Mouse (Mus musculus) kidney, embryonic 15.5 days (tissue): ENCODE data around the gene Med11. TPM values are rescaled to one million over a fixed set of nuclear protein-coding genes. Genes with fewer than 3 reads are reported as not detected.
"Not testable (repeated sequence)": the region's sequence is repeated elsewhere in the genome, so short reads cannot be mapped to it uniquely, and the experiment has no call there.

ENCODE experiments used
- ATAC-seq: fragments of 200-750 bp; cut with Nextera tagmentation; replicated peaks from 2 replicates; pipeline ENCODE4 v1.8.0; 2017; ENCODE audit warnings: moderate TSS enrichment; ENCODE audit not compliant: low FRiP score
- H3K27ac ChIP-seq: fragments of 300-500 bp; sonication (generic); 2 replicates; pipeline ENCODE4 v1.5.1; 2015; ENCODE audit warnings: mild to moderate bottlenecking, inconsistent platforms
- H3K27me3 ChIP-seq: fragments of 300-500 bp; sonication (generic); 2 replicates; pipeline ENCODE4 v1.6.1; 2015; ENCODE audit warnings: inconsistent platforms
- H3K36me3 ChIP-seq: fragments of 300-500 bp; sonication (generic); 2 replicates; pipeline ENCODE4 v1.6.1; 2015; ENCODE audit warnings: inconsistent platforms
- H3K4me1 ChIP-seq: fragments of 300-500 bp; sonication (generic); 2 replicates; pipeline ENCODE4 v1.6.1; 2015; ENCODE audit warnings: inconsistent platforms
- H3K4me2 ChIP-seq: fragments of 300-500 bp; sonication (generic); 2 replicates; pipeline ENCODE4 v1.6.1; 2015; ENCODE audit warnings: moderate library complexity, mild to moderate bottlenecking, inconsistent platforms
- H3K4me3 ChIP-seq: fragments of 300-500 bp; sonication (generic); replicated peaks from 2 replicates; pipeline ENCODE4 v1.5.1; 2015; ENCODE audit warnings: mild to moderate bottlenecking, inconsistent platforms
- H3K9ac ChIP-seq: fragments of 300-500 bp; sonication (generic); 2 replicates; pipeline ENCODE4 v1.6.1; 2015; ENCODE audit warnings: mild to moderate bottlenecking, inconsistent platforms
- H3K9me3 ChIP-seq: fragments of 300-500 bp; sonication (generic); replicated peaks from 2 replicates; pipeline ENCODE4 v1.6.1; 2016; ENCODE audit warnings: inconsistent platforms
- WGBS: fragments of 180-500 bp; shearing (Covaris S2); methylation state at CpG from one replicate; pipeline ENCODE4 v1.1.7; 2015; ENCODE audit warnings: mixed read lengths; 5-methylcytosine and 5-hydroxymethylcytosine counted together
- polyA plus RNA-seq: library from polyadenylated mRNA; unstranded; fragments of >200 nt; fragmentation: Nextera tagmentation; extraction: Ambion mirVana; gene quantifications from 2 replicates; pipeline ENCODE4 v1.2.1, GENCODE M21; 2015

Gene Med11
- polyA plus RNA-seq, 1 experiment from 2014 or later: 42.0 TPM

GRCm38 (mm10) chr11:70450926-70451325, 793 bp upstream of the Med11 start:
- 85% methylated on average over 2 of the region's 2 CpGs for WGBS
- Histone ChIP-seq H3K9me3 (no peaks in the 10 kb centered on the region), H3K4me3 (no peak overlapping the region), H3K27ac (no peak overlapping the region), H3K27me3 (no peaks in the 10 kb centered on the region), H3K9ac (no peak overlapping the region), H3K4me2 (no peak overlapping the region), H3K36me3 (peaks cover 8% of the 10 kb centered on the region), H3K4me1 (peaks cover 21% of the 10 kb centered on the region)
- no peak for ATAC-seq

- WGBS: 86% methylated on average over 9 of the region's 9 CpGs
- no peak overlapping the region for H3K27ac ChIP-seq
- peaks cover 8% of the 10 kb centered on the region for H3K36me3 ChIP-seq
- no peak overlapping the region for H3K4me3 ChIP-seq
- H3K4me2 ChIP-seq: peak overlapping the region; percentile 73
- peaks cover under 1% of the 10 kb centered on the region for H3K27me3 ChIP-seq
- H3K4me1 ChIP-seq: peaks cover 21% of the 10 kb centered on the region
- no peaks in the 10 kb centered on the region for H3K9me3 ChIP-seq
- H3K9ac ChIP-seq: no peak overlapping the region
- ATAC-seq: no peak
These were observed 1.7 kb downstream of the Med11 start for GRCm38 (mm10) chr11:70453261-70454044.

GRCm38 (mm10) chr11:70458688-70459600, 7.2 kb downstream of the Med11 start, which contains the start of gene Zmynd15:
Gene Zmynd15, plus strand, starts transcription at chr11:70459433.
- Histone ChIP-seq H3K4me3 (peak within 1 kb of the TSS; percentile 53), H3K4me1 (peaks cover 17% of the 10 kb centered on the region), H3K9ac (peak within 1 kb of the TSS; percentile 44), H3K36me3 (no peaks in the 10 kb centered on the region), H3K27me3 (peaks cover 39% of the 10 kb centered on the region), H3K9me3 (no peaks in the 10 kb centered on the region), H3K27ac (no peak within 1 kb of the TSS), H3K4me2 (peak within 1 kb of the TSS; percentile 90)
- WGBS: 17% methylated on average over 32 of the region's 32 CpGs
- ATAC-seq: 0 out of 2 replicates have a peak, but pooled peaks have one; percentile 24

- Histone ChIP-seq H3K9me3 (no peaks in the 10 kb centered on the region), H3K9ac (peak within 1 kb of the TSS; percentile 44), H3K4me1 (peaks cover 24% of the 10 kb centered on the region), H3K4me2 (peak within 1 kb of the TSS; percentile 90), H3K36me3 (no peaks in the 10 kb centered on the region), H3K27me3 (peaks cover 46% of the 10 kb centered on the region), H3K27ac (no peak within 1 kb of the TSS), H3K4me3 (peak within 1 kb of the TSS; percentile 53)
- WGBS: 5% methylated on average over 30 of the region's 30 CpGs
- ATAC-seq: 0 out of 2 replicates have a peak, but pooled peaks have one; percentile 43
These were observed 7.9 kb downstream of the Med11 start, which contains the start of gene Cxcl16 for GRCm38 (mm10) chr11:70459601-70460101. Gene Cxcl16, minus strand, starts transcription at chr11:70459984.

- Histone ChIP-seq H3K27ac (no peak overlapping the region), H3K4me3 (no peak overlapping the region), H3K9ac (no peak overlapping the region), H3K4me1 (peaks cover 39% of the 10 kb centered on the region), H3K9me3 (no peaks in the 10 kb centered on the region), H3K27me3 (peaks cover 66% of the 10 kb centered on the region), H3K36me3 (no peaks in the 10 kb centered on the region), H3K4me2 (no peak overlapping the region)
- WGBS: 66% methylated on average over 5 of the region's 5 CpGs
- ATAC-seq: no peak
These were observed 12.3 kb downstream of the Med11 start for GRCm38 (mm10) chr11:70463970-70464369.

- no peaks in the 10 kb centered on the region for H3K36me3 ChIP-seq
- no peaks in the 10 kb centered on the region for H3K9me3 ChIP-seq
- H3K27ac ChIP-seq: no peak overlapping the region
- H3K27me3 ChIP-seq: peaks cover 55% of the 10 kb centered on the region
- no peak for ATAC-seq
- peak overlapping the region; percentile 33 for H3K4me3 ChIP-seq
- 29% methylated on average over 16 of the region's 16 CpGs for WGBS
- peak overlapping the region; percentile 61 for H3K4me2 ChIP-seq
- H3K9ac ChIP-seq: 0 out of 2 replicates have a peak overlapping the region, but pooled peaks have one; percentile 15
- peaks cover 32% of the 10 kb centered on the region for H3K4me1 ChIP-seq
These were observed 13.5 kb downstream of the Med11 start for GRCm38 (mm10) chr11:70465211-70465610.

GRCm38 (mm10) chr11:70465824-70466223, 14.1 kb downstream of the Med11 start:
- Histone ChIP-seq H3K4me2 (peak overlapping the region; percentile 61), H3K9ac (peak overlapping the region; percentile 15; the same call in 1 of the 2 replicates), H3K27me3 (peaks cover 48% of the 10 kb centered on the region), H3K9me3 (no peaks in the 10 kb centered on the region), H3K36me3 (no peaks in the 10 kb centered on the region), H3K27ac (no peak overlapping the region), H3K4me3 (peak overlapping the region; percentile 33), H3K4me1 (peaks cover 32% of the 10 kb centered on the region)
- no peak for ATAC-seq
- 12% methylated on average over 23 of the region's 23 CpGs for WGBS

GRCm38 (mm10) chr11:70467902-70468619, 16.3 kb downstream of the Med11 start:
- no peak overlapping the region for H3K27ac ChIP-seq

GRCm38 (mm10) chr11:70469764-70470163, 18.0 kb downstream of the Med11 start:
- Histone ChIP-seq H3K4me3 (no peak overlapping the region), H3K4me2 (no peak overlapping the region), H3K27me3 (peaks cover 24% of the 10 kb centered on the region), H3K27ac (no peak overlapping the region), H3K9me3 (no peaks in the 10 kb centered on the region), H3K4me1 (peaks cover 35% of the 10 kb centered on the region), H3K9ac (no peak overlapping the region), H3K36me3 (no peaks in the 10 kb centered on the region)
- no peak for ATAC-seq
- 91% methylated on average over 3 of the region's 3 CpGs for WGBS

More at GRCm38 (mm10) chr11:70467902-70468619, 16.3 kb downstream of the Med11 start:
- H3K4me1 ChIP-seq: peaks cover 36% of the 10 kb centered on the region
- H3K27me3 ChIP-seq: peaks cover 40% of the 10 kb centered on the region
- H3K4me2 ChIP-seq: no peak overlapping the region
- WGBS: 83% methylated on average over 5 of the region's 5 CpGs
- H3K9me3 ChIP-seq: no peaks in the 10 kb centered on the region
- no peaks in the 10 kb centered on the region for H3K36me3 ChIP-seq
- H3K9ac ChIP-seq: no peak overlapping the region
- no peak for ATAC-seq
- H3K4me3 ChIP-seq: no peak overlapping the region

GRCm38 (mm10) chr11:70472716-70473115, 21.0 kb downstream of the Med11 start:
- Histone ChIP-seq H3K27me3 (no peaks in the 10 kb centered on the region), H3K9ac (no peak overlapping the region), H3K4me3 (no peak overlapping the region), H3K36me3 (no peaks in the 10 kb centered on the region), H3K27ac (peak overlapping the region; percentile 45; the same call in 1 of the 2 replicates), H3K9me3 (no peaks in the 10 kb centered on the region), H3K4me1 (peaks cover 29% of the 10 kb centered on the region), H3K4me2 (no peak overlapping the region)
- ATAC-seq: no peak

- not testable (repeated sequence) for H3K9ac ChIP-seq, H3K4me3 ChIP-seq, H3K27me3 ChIP-seq, ATAC-seq, H3K36me3 ChIP-seq, H3K4me2 ChIP-seq, H3K27ac ChIP-seq, H3K9me3 ChIP-seq
- peaks cover 26% of the 10 kb centered on the region for H3K4me1 ChIP-seq
- WGBS: 73% methylated on average over 5 of the region's 5 CpGs
These were observed 21.6 kb downstream of the Med11 start for GRCm38 (mm10) chr11:70473291-70473690.
